Mouse (Mus musculus): ENCODE data around the gene Nt5c2. TPM values are rescaled to one million over a fixed set of nuclear protein-coding genes. Genes with fewer than 3 reads are reported as not detected.

The Nt5c2 gene
- 10 to 100 TPM in 1 of 2 experiments, 1 to 10 TPM in 1; 5.5 to 22.8 TPM for polyA plus RNA-seq (2012; fragmentation: generic; extraction: Trizol)

GRCm38 (mm10) chr19:47014447-47015381, at the start of gene Nt5c2, which contains the start of gene Ina:
Nt5c2 (minus strand) TSS chr19:47015153.
Ina (plus strand) TSS chr19:47014698.

GRCm38 (mm10) chr19:47050271-47051032, 35.5 kb upstream of the Nt5c2 start, which contains the start of gene Pcgf6:
Pcgf6 (minus strand) TSS chr19:47050906.

Other genes with a start within 250 kb of the Nt5c2 start
- not detected for gene Ina, start 455 bp downstream of the Nt5c2 start, polyA plus RNA-seq (2012; fragmentation: generic; extraction: Trizol)
- gene Pcgf6, start 35.8 kb upstream of the Nt5c2 start, polyA plus RNA-seq (2012; fragmentation: generic; extraction: Trizol) = 1 to 10 TPM in 1 of 2 experiments, under 1 TPM in 1; 0.59 to 2.6 TPM
- gene Taf5, start 52.6 kb upstream of the Nt5c2 start, polyA plus RNA-seq (2012; fragmentation: generic; extraction: Trizol) = 1 to 10 TPM in 1 of 2 experiments, under 1 TPM in 1; 0.87 to 2.6 TPM
- 100 to 1,000 TPM; 307 to 844 TPM for gene Usmg5, start 75.5 kb upstream of the Nt5c2 start, polyA plus RNA-seq (2012; fragmentation: generic; extraction: Trizol)
- 10 to 100 TPM in 1 of 2 experiments, 1 to 10 TPM in 1; 7.4 to 16.2 TPM for gene Pdcd11, start 75.6 kb upstream of the Nt5c2 start, polyA plus RNA-seq (2012; fragmentation: generic; extraction: Trizol)
- 10 to 100 TPM; 10.6 to 24.1 TPM for gene Calhm2, start 123.1 kb upstream of the Nt5c2 start, polyA plus RNA-seq (2012; fragmentation: generic; extraction: Trizol)
- under 1 TPM in 1 of 2 experiments, not detected in 1; 0.22 TPM for gene Calhm1, start 129.1 kb upstream of the Nt5c2 start, polyA plus RNA-seq (2012; fragmentation: generic; extraction: Trizol)
- gene Calhm3, start 142.6 kb upstream of the Nt5c2 start, polyA plus RNA-seq (2012; fragmentation: generic; extraction: Trizol) = not detected
- gene Neurl1a, start 163.7 kb upstream of the Nt5c2 start, polyA plus RNA-seq (2012; fragmentation: generic; extraction: Trizol) = under 1 TPM; 0.26 to 0.59 TPM